Mouse (Mus musculus) heart, embryonic 13.5 days (tissue): Measurements from ENCODE around the gene Dnajc3. TPM values are rescaled to one million over a fixed set of nuclear protein-coding genes. Genes with fewer than 3 reads are reported as not detected.

Source experiments
- ATAC-seq: fragments of 200-750 bp; cut with Nextera tagmentation; 2 replicates; pipeline ENCODE4 v1.8.0; 2017; ENCODE audit warnings: moderate TSS enrichment; ENCODE audit not compliant: insufficient number of reproducible peaks, low FRiP score, low TSS enrichment; ENCODE audit errors: extremely low read depth
- H3K27ac ChIP-seq: fragments of 300-500 bp; sonication (generic); replicated peaks from 2 replicates; pipeline ENCODE4 v1.5.1; 2015; ENCODE audit warnings: moderate library complexity, mild to moderate bottlenecking, inconsistent platforms
- H3K27me3 ChIP-seq: fragments of 300-500 bp; sonication (generic); replicated peaks from 2 replicates; pipeline ENCODE4 v1.6.1; 2015; ENCODE audit warnings: mild to moderate bottlenecking, inconsistent platforms
- H3K36me3 ChIP-seq: fragments of 300-500 bp; sonication (generic); 2 replicates; pipeline ENCODE4 v1.6.1; 2015; ENCODE audit warnings: mild to moderate bottlenecking, inconsistent platforms
- H3K4me1 ChIP-seq: fragments of 300-500 bp; sonication (generic); 2 replicates; pipeline ENCODE4 v1.6.1; 2015; ENCODE audit warnings: inconsistent platforms
- H3K4me2 ChIP-seq: fragments of 300-500 bp; sonication (generic); 2 replicates; pipeline ENCODE4 v1.6.1; 2015; ENCODE audit warnings: inconsistent platforms, mild to moderate bottlenecking, moderate library complexity
- H3K4me3 ChIP-seq: fragments of 300-500 bp; sonication (generic); 2 replicates; pipeline ENCODE4 v1.5.1; 2015; ENCODE audit warnings: moderate library complexity, mild to moderate bottlenecking, inconsistent platforms
- H3K9ac ChIP-seq: fragments of 300-500 bp; sonication (generic); 2 replicates; pipeline ENCODE4 v1.6.1; 2015; ENCODE audit warnings: inconsistent platforms, mild to moderate bottlenecking, moderate library complexity
- H3K9me3 ChIP-seq: fragments of 300-500 bp; sonication (generic); 2 replicates; pipeline ENCODE4 v1.6.1; 2016; ENCODE audit warnings: inconsistent platforms
- WGBS: fragments of 180-500 bp; shearing (Covaris S2); methylation state at CpG from one replicate; pipeline ENCODE4 v1.1.7; 2015; ENCODE audit warnings: mixed read lengths; 5-methylcytosine and 5-hydroxymethylcytosine counted together
- polyA plus RNA-seq: library from polyadenylated mRNA; unstranded; fragments of >200 nt; fragmentation: Nextera tagmentation; extraction: Ambion mirVana; gene quantifications from 2 replicates; pipeline ENCODE4 v1.2.1, GENCODE M21; 2015

The Dnajc3 gene
- polyA plus RNA-seq, 1 experiment from 2014 or later: 23.1 TPM

- no peaks in the 10 kb centered on the region for H3K9me3 ChIP-seq
- peaks cover 19% of the 10 kb centered on the region for H3K36me3 ChIP-seq
- peak overlapping the region; percentile 25; the same call in 1 of the 2 replicates for H3K27ac ChIP-seq
- H3K4me2 ChIP-seq: peak overlapping the region; percentile 88
- WGBS: 53% methylated on average over 7 of the region's 7 CpGs
- ATAC-seq: no peak
- H3K4me1 ChIP-seq: peaks cover 9% of the 10 kb centered on the region
- H3K27me3 ChIP-seq: no peaks in the 10 kb centered on the region
- peak overlapping the region; percentile 55 for H3K4me3 ChIP-seq
- H3K9ac ChIP-seq: peak overlapping the region; percentile 71
Measured at GRCm38 (mm10) chr14:119008031-119008590, 70.3 kb downstream of the Dnajc3 start.

- Histone ChIP-seq H3K4me1 (peaks cover 9% of the 10 kb centered on the region), H3K27me3 (no peaks in the 10 kb centered on the region), H3K9me3 (no peaks in the 10 kb centered on the region), H3K4me3 (no peak overlapping the region), H3K27ac (no peak overlapping the region), H3K4me2 (no peak overlapping the region), H3K36me3 (peaks cover 26% of the 10 kb centered on the region), H3K9ac (no peak overlapping the region)
- ATAC-seq: no peak
- WGBS: 96% methylated on average over 2 of the region's 2 CpGs
Measured at GRCm38 (mm10) chr14:119009531-119009930, 71.8 kb downstream of the Dnajc3 start.

- 66% methylated on average over 23 of the region's 23 CpGs for WGBS
- H3K9ac ChIP-seq: no peak overlapping the region
- peaks cover 5% of the 10 kb centered on the region for H3K4me1 ChIP-seq
- no peak overlapping the region for H3K27ac ChIP-seq
- no peaks in the 10 kb centered on the region for H3K9me3 ChIP-seq
- H3K36me3 ChIP-seq: peaks cover 35% of the 10 kb centered on the region
- no peaks in the 10 kb centered on the region for H3K27me3 ChIP-seq
- peak overlapping the region; percentile 44 for H3K4me2 ChIP-seq
- no peak for ATAC-seq
- no peak overlapping the region for H3K4me3 ChIP-seq
Measured at GRCm38 (mm10) chr14:119012607-119013431, 75.0 kb downstream of the Dnajc3 start.

- no peak overlapping the region for H3K9ac ChIP-seq
- H3K4me2 ChIP-seq: peak overlapping the region; percentile 44; the same call in 1 of the 2 replicates
- WGBS: 63% methylated on average over 12 of the region's 12 CpGs
- H3K27ac ChIP-seq: no peak overlapping the region
- ATAC-seq: no peak
- no peaks in the 10 kb centered on the region for H3K27me3 ChIP-seq
- H3K36me3 ChIP-seq: peaks cover 35% of the 10 kb centered on the region
- H3K4me3 ChIP-seq: no peak overlapping the region
- H3K4me1 ChIP-seq: no peaks in the 10 kb centered on the region
- H3K9me3 ChIP-seq: no peaks in the 10 kb centered on the region
Measured at GRCm38 (mm10) chr14:119013549-119013948, 75.8 kb downstream of the Dnajc3 start.

- no peak for ATAC-seq
- WGBS: 63% methylated on average over 5 of the region's 5 CpGs
Measured at GRCm38 (mm10) chr14:119025889-119026288, 88.1 kb downstream of the Dnajc3 start.

GRCm38 (mm10) chr14:119027130-119027529, 89.4 kb downstream of the Dnajc3 start:
- Histone ChIP-seq H3K27me3 (no peaks in the 10 kb centered on the region), H3K9me3 (no peaks in the 10 kb centered on the region), H3K36me3 (peaks cover 39% of the 10 kb centered on the region), H3K4me1 (no peaks in the 10 kb centered on the region), H3K4me3 (no peak overlapping the region), H3K9ac (no peak overlapping the region), H3K27ac (no peak overlapping the region), H3K4me2 (no peak overlapping the region)
- 38% methylated on average over 4 of the region's 4 CpGs for WGBS
- ATAC-seq: no peak; the same call in 1 of the 2 replicates

More at GRCm38 (mm10) chr14:119025889-119026288, 88.1 kb downstream of the Dnajc3 start:
- Histone ChIP-seq H3K36me3 (peaks cover 29% of the 10 kb centered on the region), H3K9me3 (no peaks in the 10 kb centered on the region), H3K4me2 (no peak overlapping the region), H3K27ac (no peak overlapping the region), H3K9ac (no peak overlapping the region), H3K4me1 (no peaks in the 10 kb centered on the region), H3K4me3 (no peak overlapping the region), H3K27me3 (no peaks in the 10 kb centered on the region)

GRCm38 (mm10) chr14:119027675-119028253, 90.0 kb downstream of the Dnajc3 start:
- Histone ChIP-seq H3K4me2 (no peak overlapping the region), H3K4me3 (no peak overlapping the region), H3K4me1 (no peaks in the 10 kb centered on the region), H3K9me3 (no peaks in the 10 kb centered on the region), H3K27ac (no peak overlapping the region), H3K9ac (no peak overlapping the region), H3K27me3 (no peaks in the 10 kb centered on the region), H3K36me3 (peaks cover 41% of the 10 kb centered on the region)
- WGBS: 59% methylated on average over 2 of the region's 2 CpGs
- ATAC-seq: no peak

Other genes starting within 250 kb of the Dnajc3 start
- gene Abcc4, start 231.8 kb upstream of the Dnajc3 start, polyA plus RNA-seq: 1.5 and 1.8 TPM in 2 replicates
- gene Cldn10, start 150.1 kb upstream of the Dnajc3 start, polyA plus RNA-seq: 1.5 and 1.6 TPM in 2 replicates
- 6.9 and 8.0 TPM in 2 replicates for gene Dzip1, start 12.5 kb upstream of the Dnajc3 start, polyA plus RNA-seq
- 6.8 and 7.2 TPM in 2 replicates for gene Uggt2, start 161.5 kb downstream of the Dnajc3 start, polyA plus RNA-seq
- gene Hs6st3, start 200.4 kb downstream of the Dnajc3 start, polyA plus RNA-seq: not detected in 2 replicates